Mouse (Mus musculus) CH12.LX (cell line): ENCODE measurements around the gene Tmem88b. TPM values are rescaled to one million over a fixed set of nuclear protein-coding genes. Genes with fewer than 3 reads are reported as not detected.

Experiments
- DNase-seq: peaks from one replicate; pipeline ENCODE4 v3.0.0-alpha.2; 2013; ENCODE audit errors: extremely low read depth
- H3K27ac ChIP-seq: 2 replicates; pipeline ENCODE4 v1.5.1; 2012; ENCODE audit warnings: low read depth, mild to moderate bottlenecking, control low read depth, moderate library complexity; ENCODE audit not compliant: insufficient read depth
- H3K27me3 ChIP-seq: replicated peaks from 2 replicates; pipeline ENCODE3; 2012; ENCODE audit warnings: inconsistent platforms
- H3K36me3 ChIP-seq, 2 experiments: replicated peaks in 1 of 2; 2 replicates each; pipeline versions ENCODE3 to v1.6.1; 2012; ENCODE audit warnings: inconsistent platforms in 1 of 2, low read length in 1 of 2, mild to moderate bottlenecking in 1 of 2, mixed read lengths in 1 of 2, moderate library complexity in 1 of 2; ENCODE audit not compliant: control insufficient read depth in 1 of 2, insufficient read depth in 1 of 2
- H3K4me1 ChIP-seq, 2 experiments: 2 replicates each; pipeline ENCODE4 v1.6.1; 2012; ENCODE audit warnings: inconsistent platforms in 1 of 2, moderate library complexity in 1 of 2; ENCODE audit not compliant: insufficient read depth in 2 of 2, control insufficient read depth in 1 of 2
- H3K4me2 ChIP-seq: 2 replicates; pipeline ENCODE4 v1.6.1; 2012; ENCODE audit warnings: low read depth, mild to moderate bottlenecking, control low read depth; ENCODE audit not compliant: poor library complexity, insufficient read depth, severe bottlenecking
- H3K4me3 ChIP-seq, 3 experiments: fragments of 150-350 bp in 1 of 3; sonication (generic) in 1 of 3; replicated peaks in 1 of 3; 2 replicates each; pipeline versions ENCODE3 to v1.5.1; 2011 to 2012; ENCODE audit warnings: low read depth in 2 of 3, low read length in 2 of 3, mild to moderate bottlenecking in 2 of 3, moderate library complexity in 2 of 3, control low read depth in 1 of 3, improper control_type of control experiment in 1 of 3, inconsistent platforms in 1 of 3, mixed read lengths in 1 of 3; ENCODE audit not compliant: poor library complexity in 1 of 3
- H3K79me2 ChIP-seq: replicated peaks from 2 replicates; pipeline ENCODE4 v1.6.1; 2012; ENCODE audit warnings: mild to moderate bottlenecking, moderate library complexity; ENCODE audit not compliant: control insufficient read depth, poor library complexity, insufficient read depth, severe bottlenecking; ENCODE audit errors: extremely low read depth
- H3K9ac ChIP-seq: 2 replicates; pipeline ENCODE4 v1.6.1; 2012; ENCODE audit warnings: low read depth, mild to moderate bottlenecking, control low read depth, moderate library complexity; ENCODE audit not compliant: insufficient read depth
- H3K9me3 ChIP-seq: replicated peaks from 2 replicates; pipeline ENCODE3; 2012; ENCODE audit warnings: low read length, inconsistent platforms, mixed read lengths
- BHLHE40 ChIP-seq: IDR thresholded peaks from 2 replicates; pipeline ENCODE4 v1.6.1; 2011; ENCODE audit warnings: mild to moderate bottlenecking, low read depth, low read length, improper control_type of control experiment
- ELF1 ChIP-seq: IDR thresholded peaks from 2 replicates; pipeline ENCODE4 v1.6.1; 2014; ENCODE audit warnings: low read depth, mild to moderate bottlenecking, inconsistent platforms, low read length, improper control_type of control experiment
- EP300 ChIP-seq: IDR thresholded peaks from 2 replicates; pipeline ENCODE4 v1.6.1; 2011; ENCODE audit warnings: low read length, improper control_type of control experiment
- ETS1 ChIP-seq: conservative IDR thresholded peaks from 2 replicates; pipeline ENCODE4 v1.6.1; 2012; ENCODE audit warnings: low read depth, mild to moderate bottlenecking, inconsistent platforms, low read length, improper control_type of control experiment, moderate library complexity
- HCFC1 ChIP-seq: IDR thresholded peaks from 2 replicates; pipeline ENCODE4 v1.6.1; 2012; ENCODE audit warnings: low read depth, mild to moderate bottlenecking, inconsistent platforms, low read length, improper control_type of control experiment
- IRF4 ChIP-seq: IDR thresholded peaks from 2 replicates; pipeline ENCODE4 v1.6.1; 2014; ENCODE audit warnings: low read depth, mild to moderate bottlenecking, inconsistent platforms, low read length, improper control_type of control experiment
- JUN ChIP-seq: IDR thresholded peaks from 2 replicates; pipeline ENCODE4 v1.6.1; 2011; ENCODE audit warnings: low read depth, mild to moderate bottlenecking, low read length, improper control_type of control experiment, moderate library complexity; ENCODE audit not compliant: insufficient read depth
- MAFK ChIP-seq: IDR thresholded peaks from 2 replicates; pipeline ENCODE4 v1.6.1; 2011; ENCODE audit warnings: low read length, improper control_type of control experiment; ENCODE audit not compliant: insufficient replicate concordance
- MAX ChIP-seq: IDR thresholded peaks from 2 replicates; pipeline ENCODE4 v1.6.1; 2011; ENCODE audit warnings: low read length, improper control_type of control experiment
- MEF2A ChIP-seq: IDR thresholded peaks from 2 replicates; pipeline ENCODE4 v1.6.1; 2014; ENCODE audit warnings: low read depth, mild to moderate bottlenecking, inconsistent platforms, low read length, improper control_type of control experiment, borderline replicate concordance
- MXI1 ChIP-seq: IDR thresholded peaks from 2 replicates; pipeline ENCODE4 v1.6.1; 2011; ENCODE audit warnings: mild to moderate bottlenecking, low read depth, low read length, improper control_type of control experiment
- MYC ChIP-seq: IDR thresholded peaks from 2 replicates; pipeline ENCODE4 v1.6.1; 2011; ENCODE audit warnings: low read depth, mild to moderate bottlenecking, improper control_type of control experiment, low read length
- NRF1 ChIP-seq: IDR thresholded peaks from 2 replicates; pipeline ENCODE4 v1.6.1; 2014; ENCODE audit warnings: low read depth, mild to moderate bottlenecking, inconsistent platforms, low read length, improper control_type of control experiment, moderate library complexity
- PAX5 ChIP-seq: IDR thresholded peaks from 2 replicates; pipeline ENCODE4 v1.6.1; 2012; ENCODE audit warnings: low read length, inconsistent platforms, mixed read lengths
- POLR2A ChIP-seq: IDR thresholded peaks from 2 replicates; pipeline ENCODE4 v1.6.1; 2011; ENCODE audit warnings: low read depth, mild to moderate bottlenecking, improper control_type of control experiment, low read length
- RAD21 ChIP-seq: IDR thresholded peaks from 2 replicates; pipeline ENCODE4 v1.6.1; 2011; ENCODE audit warnings: low read depth, mild to moderate bottlenecking, low read length, improper control_type of control experiment, moderate library complexity
- RCOR1 ChIP-seq: conservative IDR thresholded peaks from 2 replicates; pipeline ENCODE4 v1.6.1; 2012; ENCODE audit warnings: low read depth, mild to moderate bottlenecking, inconsistent platforms, low read length, improper control_type of control experiment
- TBP ChIP-seq: conservative IDR thresholded peaks from 2 replicates; pipeline ENCODE4 v1.6.1; 2011; ENCODE audit warnings: low read depth, low read length, improper control_type of control experiment
- UBTF ChIP-seq: IDR thresholded peaks from 2 replicates; pipeline ENCODE4 v1.6.1; 2012; ENCODE audit warnings: low read depth, mild to moderate bottlenecking, inconsistent platforms, low read length, improper control_type of control experiment, moderate library complexity
- USF1 ChIP-seq: IDR thresholded peaks from 2 replicates; pipeline ENCODE4 v1.6.1; 2014; ENCODE audit warnings: low read depth, mild to moderate bottlenecking, inconsistent platforms, low read length, improper control_type of control experiment
- USF2 ChIP-seq: conservative IDR thresholded peaks from 2 replicates; pipeline ENCODE4 v1.6.1; 2011; ENCODE audit warnings: low read depth, low read length, improper control_type of control experiment
- ZC3H11A ChIP-seq: IDR thresholded peaks from 2 replicates; pipeline ENCODE4 v1.6.1; 2012; ENCODE audit warnings: low read depth, mild to moderate bottlenecking, inconsistent platforms, low read length, improper control_type of control experiment
- ZKSCAN1 ChIP-seq: IDR thresholded peaks from 2 replicates; pipeline ENCODE4 v1.6.1; 2012; ENCODE audit warnings: low read depth, inconsistent platforms, low read length, improper control_type of control experiment, borderline replicate concordance
- ZNF384 ChIP-seq: IDR thresholded peaks from 2 replicates; pipeline ENCODE4 v1.6.1; 2012; ENCODE audit warnings: low read depth, low read length, improper control_type of control experiment, inconsistent platforms
- dilution Hi-C: fragments of 300-500 bp; cut with MboI; formaldehyde crosslinking; loops from 2 replicates; pipeline ENCODE4 v1.14.3; 2020; ENCODE audit warnings: low sequenced_read_pairs; ENCODE audit not compliant: extremely low pct_unique_long_range_greater_than_20kb, extremely low pct_ligation_motif_present
- in situ Hi-C: fragments of 300-500 bp; cut with MboI; formaldehyde crosslinking; loops from 3 replicates; pipeline ENCODE4 v1.14.3; 2019; ENCODE audit warnings: low sequenced_read_pairs, low pct_ligation_motif_present, low pct_unique_long_range_greater_than_20kb, mixed read lengths
- polyA plus RNA-seq: library from polyadenylated mRNA; unstranded; fragments of >175 nt; gene quantifications from 2 replicates; pipeline ENCODE4 v1.2.1, GENCODE M21; 2012; ENCODE audit warnings: low read depth; ENCODE audit not compliant: insufficient read length
- total RNA-seq, 2 experiments: library from RNA; depleted of rRNA; stranded (reverse); fragments of 300-350 nt in 1 of 2; fragments of >200 nt in 1 of 2; gene quantifications; 2 replicates each; pipeline ENCODE4 v1.2.3; 2012 to 2014

Tmem88b gene
- total and polyA plus RNA-seq, 3 experiments, result 0.04 TPM; not detected in 2

GRCm38 (mm10) chr4:155757011-155757410 lies 28.7 kb downstream of the Tmem88b start:
- no peaks in the 10 kb centered on the region for H3K9me3 ChIP-seq
- dilution Hi-C loops (no loop called here), in situ Hi-C loops (no loop called here)
- no peak for DNase-seq
- H3K79me2 ChIP-seq, result peaks cover 42% of the 10 kb centered on the region
- 0 out of 2 replicates have a peak overlapping the region, but pooled peaks have one; percentile 18 for H3K27ac ChIP-seq
- TF ChIP-seq JUN (no peak), POLR2A (no peak), IRF4 (no peak), MAX (no peak), MAFK (no peak), PAX5 (no peak), RCOR1 (no peak), ETS1 (no peak), ELF1 (no peak)
- H3K4me1 ChIP-seq, result peaks cover 10 to 20% of the 10 kb centered on the region in 2 experiments; a peak in 3 of 4 replicates
- no peak overlapping the region for H3K4me2 ChIP-seq
- H3K4me3 ChIP-seq, result no peak overlapping the region
- H3K36me3 ChIP-seq, result peaks cover 51 to 66% of the 10 kb centered on the region in 2 experiments
- no peaks in the 10 kb centered on the region for H3K27me3 ChIP-seq
- no peak overlapping the region for H3K9ac ChIP-seq

DNA sequence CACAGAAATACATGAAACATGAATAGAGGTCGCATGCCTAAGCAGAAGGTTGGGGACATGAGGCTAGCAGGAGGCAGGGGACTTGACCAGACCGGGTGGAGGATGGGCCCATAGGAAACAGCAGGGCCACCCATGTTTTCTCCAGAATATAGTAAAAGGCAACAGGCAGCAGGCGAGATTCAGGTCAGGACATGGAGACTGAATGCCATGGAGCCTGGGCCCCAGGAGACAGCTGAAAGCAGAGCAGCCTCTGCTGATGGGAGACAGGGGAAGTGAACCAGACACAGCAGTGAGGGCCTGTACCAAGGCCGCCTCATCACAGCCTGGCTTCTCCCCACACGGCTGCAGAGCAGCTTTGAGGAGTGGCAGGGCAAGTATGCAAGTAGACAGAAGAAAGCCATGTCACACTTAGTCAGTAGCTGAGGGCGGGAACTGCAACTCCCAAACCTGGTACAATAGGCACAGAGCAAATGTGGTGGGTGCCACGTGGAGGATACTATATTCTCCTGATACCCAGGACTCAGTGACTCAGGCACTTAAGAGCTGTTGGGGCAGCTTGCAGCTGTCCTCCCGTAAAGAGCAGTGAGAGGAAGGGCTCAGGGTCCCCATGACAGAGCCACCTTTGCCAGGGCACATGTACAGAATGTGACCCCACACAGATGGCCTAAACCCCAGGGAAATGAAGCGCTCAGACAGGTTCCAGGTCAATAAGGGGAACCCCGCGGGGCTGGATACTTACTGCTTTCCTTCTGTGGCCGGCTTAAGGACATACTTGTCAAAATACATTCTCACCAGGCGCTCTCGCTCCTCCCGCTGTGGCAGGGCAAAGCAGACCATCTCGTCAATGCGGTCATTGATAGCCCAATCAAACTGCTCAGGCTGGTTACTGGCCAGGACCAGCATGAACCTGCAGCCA lies 38.8 kb downstream of the Tmem88b start:
- no peak overlapping the region for H3K27ac ChIP-seq
- H3K4me2 ChIP-seq, result no peak overlapping the region
- dilution Hi-C loops, result no loop called here
- H3K9ac ChIP-seq, result no peak overlapping the region
- H3K9me3 ChIP-seq, result no peaks in the 10 kb centered on the region
- 0 out of 2 replicates have a peak, but pooled peaks cover 4% of the 10 kb centered on the region for H3K79me2 ChIP-seq
- H3K4me3 ChIP-seq, result no peak overlapping the region
- H3K4me1 ChIP-seq, result no peaks in the 10 kb centered on the region
- H3K27me3 ChIP-seq, result no peaks in the 10 kb centered on the region
- DNase-seq, result no peak
- in situ Hi-C loops, result no loop called here
- peaks cover 88 to 98% of the 10 kb centered on the region in 2 experiments for H3K36me3 ChIP-seq
- TF ChIP-seq ZNF384 (no peak), ZKSCAN1 (no peak), TBP (no peak), USF1 (no peak), MXI1 (no peak), ETS1 (no peak), HCFC1 (no peak), MEF2A (no peak), JUN (no peak), ELF1 (no peak), EP300 (no peak), POLR2A (no peak), USF2 (no peak), ZC3H11A (no peak), UBTF (no peak), BHLHE40 (no peak), MYC (no peak), NRF1 (no peak), MAFK (no peak), RAD21 (no peak)
